Comparison of ENCODE assay signal across 22 mouse cellular contexts in the genomic region with DNA sequence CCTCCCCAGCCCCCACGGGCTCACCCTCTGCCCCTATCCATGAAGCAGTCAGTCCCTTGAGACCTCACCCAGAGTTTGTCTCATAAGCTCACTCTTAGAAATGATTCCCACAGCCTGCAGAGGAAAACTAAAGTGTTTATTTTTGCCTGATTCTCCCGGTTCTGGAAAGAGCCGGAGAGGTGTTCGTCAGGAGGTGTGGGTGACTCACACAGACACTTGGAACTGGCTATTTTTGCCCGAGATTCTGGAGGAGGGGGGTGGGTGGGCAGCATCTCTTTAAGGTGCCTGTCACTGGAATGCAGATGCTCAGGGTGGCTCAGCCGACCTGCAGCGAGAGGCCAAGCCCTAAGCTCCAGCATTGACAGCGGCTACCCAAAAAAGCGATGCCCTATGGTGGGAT. TPM values are rescaled to one million over a fixed set of nuclear protein-coding genes. Genes with fewer than 3 reads are reported as not detected.
"Had no signal": no experiment of that assay in that cellular context is flagged by ENCODE, and none has a peak within 500 bp of the region (broad histone marks: within the 10 kb centered on the region; RNA-seq: fewer than 3 reads in every experiment).

No protein-coding gene starts in this region.

- H3K4me3 ChIP-seq: layer of hippocampus, adult 2 months; limb, embryonic 12.5 days; limb, embryonic 15.5 days; midbrain, embryonic 12.5 days; myocyte; neural tube, embryonic 13.5 days; stomach, embryonic 15.5 days had no signal

- H3K27me3 ChIP-seq: limb, embryonic 12.5 days; limb, embryonic 15.5 days; midbrain, embryonic 12.5 days; stomach, embryonic 15.5 days had no signal

- DNase-seq: kidney, adult 2 months; kidney, postnatal 25 days; layer of hippocampus, adult 9-11 months; liver, postnatal 0 days; lung, embryonic 14.5 days; spleen, adult 18-20 months; thymus, adult 18-20 months; thymus, postnatal 36 days had no signal

- H3K4me2 ChIP-seq: limb, embryonic 12.5 days; limb, embryonic 15.5 days; liver, embryonic 11.5 days; lung, embryonic 14.5 days; midbrain, embryonic 12.5 days; neural tube, embryonic 13.5 days; stomach, embryonic 15.5 days had no signal

- H3K9ac ChIP-seq: limb, embryonic 12.5 days; limb, embryonic 15.5 days; liver, embryonic 14.5 days; liver, postnatal 0 days; lung, embryonic 14.5 days; midbrain, embryonic 12.5 days; neural tube, embryonic 13.5 days; stomach, embryonic 15.5 days had no signal

- H3K9me3 ChIP-seq: limb, embryonic 12.5 days; limb, embryonic 15.5 days; midbrain, embryonic 12.5 days; neural tube, embryonic 13.5 days; stomach, embryonic 15.5 days had no signal

- H3K36me3 ChIP-seq: limb, embryonic 12.5 days; limb, embryonic 15.5 days; midbrain, embryonic 12.5 days; neural tube, embryonic 13.5 days; stomach, embryonic 15.5 days had no signal

- H3K27ac ChIP-seq: kidney, postnatal 0 days; layer of hippocampus, adult 2 months; limb, embryonic 12.5 days; limb, embryonic 15.5 days; liver, embryonic 14.5 days; macrophage; midbrain, embryonic 12.5 days; neural tube, embryonic 13.5 days; stomach, embryonic 15.5 days had no signal

- ATAC-seq: liver, postnatal 0 days; lung, postnatal 0 days; midbrain, embryonic 16.5 days had no signal

RNA-seq across cellular contexts. Expression of gene Rasgef1c, which starts 34.8 kb away (rescaled TPM):
- polyA plus RNA-seq: kidney, embryonic 14.5 days; liver, embryonic 11.5 days; liver, embryonic 14.5 days; liver, postnatal 0 days; lung, postnatal 0 days; macrophage; myocyte had no signal
